Mouse (Mus musculus) cerebellum, postnatal 10 days (tissue): Measurements from ENCODE around the gene Gm49416.
"Not testable (repeated sequence)": the region's sequence is repeated elsewhere in the genome, so short reads cannot be mapped to it uniquely, and the experiment has no call there.

Source experiments
- DNase-seq, 2 experiments: peaks; one replicate each; pipeline ENCODE4 v3.0.0; 2021; ENCODE audit warnings: mixed read lengths in 2 of 2

Gene Gm49416

GRCm38 (mm10) chr19:8888511-8889385, at the start of gene Gm49416, which contains the start of gene 1810009A15Rik:
Gene Gm49416 (plus strand): TSS chr19:8888926.
Gene 1810009A15Rik (plus strand): TSS chr19:8888853.
- DNase-seq: peak; percentile 98 to 99

- DNase-seq: peak; percentile 89 to 92
Observed at GRCm38 (mm10) chr19:8839103-8839907, 49.4 kb upstream of the Gm49416 start, which contains the start of gene Gng3. Gene Gng3 (minus strand): TSS chr19:8839194.

GRCm38 (mm10) chr19:8839908-8840791, 48.6 kb upstream of the Gm49416 start:
- peak; percentile 87 to 88 for DNase-seq

GRCm38 (mm10) chr19:8841012-8841411, 47.7 kb upstream of the Gm49416 start:
- DNase-seq: peak; percentile 57 to 62

- DNase-seq: no peak
Observed at GRCm38 (mm10) chr19:8842961-8843360, 45.8 kb upstream of the Gm49416 start.

GRCm38 (mm10) chr19:8844371-8845129, 44.2 kb upstream of the Gm49416 start:
- peak; percentile 89 to 94 for DNase-seq

GRCm38 (mm10) chr19:8848356-8848755, 40.4 kb upstream of the Gm49416 start:
- no peak for DNase-seq

GRCm38 (mm10) chr19:8850402-8850901, 38.3 kb upstream of the Gm49416 start, which contains the start of gene Lrrn4cl:
Gene Lrrn4cl (plus strand): TSS chr19:8850768.
- DNase-seq: peak; percentile 50 to 53

- DNase-seq: no peak
Observed at GRCm38 (mm10) chr19:8851639-8852038, 37.1 kb upstream of the Gm49416 start.

- no peak for DNase-seq
Observed at GRCm38 (mm10) chr19:8852236-8852928, 36.3 kb upstream of the Gm49416 start.

- no peak for DNase-seq
Observed at GRCm38 (mm10) chr19:8853117-8853516, 35.6 kb upstream of the Gm49416 start.

GRCm38 (mm10) chr19:8857689-8858088, 31.0 kb upstream of the Gm49416 start:
- peak; percentile 61 to 70 for DNase-seq

- peak in 1 of 2 experiments; percentile 42 for DNase-seq
Observed at GRCm38 (mm10) chr19:8859018-8859417, 29.7 kb upstream of the Gm49416 start.

- no peak for DNase-seq
Observed at GRCm38 (mm10) chr19:8864265-8864664, 24.5 kb upstream of the Gm49416 start.

- not testable (repeated sequence) for DNase-seq
Observed at GRCm38 (mm10) chr19:8870381-8870780, 18.3 kb upstream of the Gm49416 start.

GRCm38 (mm10) chr19:8870838-8871237, 17.9 kb upstream of the Gm49416 start:
- peak in 1 of 2 experiments; percentile 35 for DNase-seq

- DNase-seq: peak; percentile 98
Observed at GRCm38 (mm10) chr19:8871267-8872186, 17.2 kb upstream of the Gm49416 start, which contains the start of gene Ubxn1. Gene Ubxn1 (plus strand): TSS chr19:8871496.

- DNase-seq: no peak
Observed at GRCm38 (mm10) chr19:8872266-8872840, 16.4 kb upstream of the Gm49416 start.

- DNase-seq: no peak
Observed at GRCm38 (mm10) chr19:8875031-8875430, 13.7 kb upstream of the Gm49416 start.
